Mouse (Mus musculus) adipocyte (in vitro differentiated cells): Measurements from ENCODE around the gene B230219D22Rik.
"Not testable (repeated sequence)": the region's sequence is repeated elsewhere in the genome, so short reads cannot be mapped to it uniquely, and the experiment has no call there.

ENCODE experiments used
- DNase-seq: peaks from one replicate; pipeline ENCODE4 v3.0.0-alpha.2; 2016; ENCODE audit warnings: low spot score

B230219D22Rik gene

GRCm38 (mm10) chr13:55692535-55693242, at the start of gene B230219D22Rik:
TSS of gene B230219D22Rik (plus strand) at chr13:55693124.
- DNase-seq, result peak; percentile 87

- DNase-seq, result no peak
These were observed 48.4 kb upstream of the B230219D22Rik start for GRCm38 (mm10) chr13:55644525-55644924.

GRCm38 (mm10) chr13:55650098-55650497, 42.8 kb upstream of the B230219D22Rik start:
- no peak for DNase-seq

GRCm38 (mm10) chr13:55650980-55651379, 41.9 kb upstream of the B230219D22Rik start:
- DNase-seq, result no peak

GRCm38 (mm10) chr13:55668550-55668949, 24.4 kb upstream of the B230219D22Rik start:
- peak; percentile 18 for DNase-seq

GRCm38 (mm10) chr13:55672711-55673110, 20.2 kb upstream of the B230219D22Rik start:
- no peak for DNase-seq

- no peak for DNase-seq
These were observed 15.6 kb upstream of the B230219D22Rik start for GRCm38 (mm10) chr13:55677364-55677763.

- DNase-seq, result no peak
These were observed 10.7 kb upstream of the B230219D22Rik start for GRCm38 (mm10) chr13:55682201-55682600.

GRCm38 (mm10) chr13:55683581-55683980, 9.3 kb upstream of the B230219D22Rik start:
- no peak for DNase-seq

GRCm38 (mm10) chr13:55686107-55686633, 6.8 kb upstream of the B230219D22Rik start:
- no peak for DNase-seq

- no peak for DNase-seq
These were observed 4.9 kb upstream of the B230219D22Rik start for GRCm38 (mm10) chr13:55687927-55688602.

- no peak for DNase-seq
These were observed 358 bp downstream of the B230219D22Rik start for GRCm38 (mm10) chr13:55693243-55693721.

GRCm38 (mm10) chr13:55694110-55694509, 1.2 kb downstream of the B230219D22Rik start:
- peak; percentile 40 for DNase-seq

- DNase-seq, result not testable (repeated sequence)
These were observed 3.1 kb downstream of the B230219D22Rik start for GRCm38 (mm10) chr13:55695989-55696388.

- no peak for DNase-seq
These were observed 11.4 kb downstream of the B230219D22Rik start for GRCm38 (mm10) chr13:55704301-55704700.

GRCm38 (mm10) chr13:55712846-55713245, 19.9 kb downstream of the B230219D22Rik start:
- no peak for DNase-seq

GRCm38 (mm10) chr13:55714501-55715166, 21.7 kb downstream of the B230219D22Rik start, which contains the start of gene Txndc15:
TSS of gene Txndc15 (plus strand) at chr13:55714650.
- DNase-seq, result peak; percentile 85

GRCm38 (mm10) chr13:55715167-55715512, 22.2 kb downstream of the B230219D22Rik start:
- no peak for DNase-seq

GRCm38 (mm10) chr13:55715908-55716510, 23.1 kb downstream of the B230219D22Rik start:
- peak; percentile 48 for DNase-seq

- DNase-seq, result no peak
These were observed 28.6 kb downstream of the B230219D22Rik start for GRCm38 (mm10) chr13:55721516-55721915.

GRCm38 (mm10) chr13:55721995-55722394, 29.1 kb downstream of the B230219D22Rik start:
- DNase-seq, result no peak

GRCm38 (mm10) chr13:55726598-55727119, 33.7 kb downstream of the B230219D22Rik start:
- no peak for DNase-seq
